Mouse (Mus musculus): ENCODE results near the gene Diaph2.
"Not testable (repeated sequence)": the region's sequence is repeated elsewhere in the genome, so short reads cannot be mapped to it uniquely, and the experiment has no call there.

The Diaph2 gene

GRCm38 (mm10) chrX:129831903-129832302, 82.4 kb downstream of the Diaph2 start:
- peak; percentile 17 for DNase-seq (ENCODE audit: low read depth)

- DNase-seq (ENCODE audit: low read depth) = no peak
These were observed 84.3 kb downstream of the Diaph2 start for GRCm38 (mm10) chrX:129833887-129834286.

GRCm38 (mm10) chrX:129884465-129884864, 134.9 kb downstream of the Diaph2 start:
- DNase-seq (ENCODE audit: low read depth) = peak; percentile 55

GRCm38 (mm10) chrX:129925806-129926205, 176.3 kb downstream of the Diaph2 start:
- DNase-seq (ENCODE audit: low read depth) = no peak

GRCm38 (mm10) chrX:129974816-129975215, 225.3 kb downstream of the Diaph2 start:
- no peak for DNase-seq (ENCODE audit: low read depth)

- DNase-seq (ENCODE audit: low read depth) = no peak
These were observed 258.7 kb downstream of the Diaph2 start for GRCm38 (mm10) chrX:130008210-130008609.

- no peak for DNase-seq (ENCODE audit: low read depth)
These were observed 270.2 kb downstream of the Diaph2 start for GRCm38 (mm10) chrX:130019735-130020134.

- no peak for DNase-seq (ENCODE audit: low read depth)
These were observed 295.0 kb downstream of the Diaph2 start for GRCm38 (mm10) chrX:130044525-130044924.

- peak; percentile 6 for DNase-seq (ENCODE audit: low read depth)
These were observed 399.7 kb downstream of the Diaph2 start for GRCm38 (mm10) chrX:130149216-130149615.

- no peak for DNase-seq (ENCODE audit: low read depth)
These were observed 402.6 kb downstream of the Diaph2 start for GRCm38 (mm10) chrX:130152164-130152563.

GRCm38 (mm10) chrX:130173126-130173525, 423.6 kb downstream of the Diaph2 start:
- DNase-seq (ENCODE audit: low read depth) = no peak

GRCm38 (mm10) chrX:130187891-130188290, 438.3 kb downstream of the Diaph2 start:
- no peak for DNase-seq (ENCODE audit: low read depth)

GRCm38 (mm10) chrX:130188449-130188848, 438.9 kb downstream of the Diaph2 start:
- no peak for DNase-seq (ENCODE audit: low read depth)

GRCm38 (mm10) chrX:130189250-130189649, 439.7 kb downstream of the Diaph2 start:
- DNase-seq (ENCODE audit: low read depth) = no peak

- not testable (repeated sequence) for DNase-seq (ENCODE audit: low read depth)
These were observed 447.9 kb downstream of the Diaph2 start for GRCm38 (mm10) chrX:130197412-130197811.

- DNase-seq (ENCODE audit: low read depth) = no peak
These were observed 455.7 kb downstream of the Diaph2 start for GRCm38 (mm10) chrX:130205243-130205642.

GRCm38 (mm10) chrX:130212227-130212626, 462.7 kb downstream of the Diaph2 start:
- no peak for DNase-seq (ENCODE audit: low read depth)

- DNase-seq (ENCODE audit: low read depth) = no peak
These were observed 463.2 kb downstream of the Diaph2 start for GRCm38 (mm10) chrX:130212759-130213158.

GRCm38 (mm10) chrX:130230045-130230444, 480.5 kb downstream of the Diaph2 start:
- no peak for DNase-seq (ENCODE audit: low read depth)

- no peak for DNase-seq (ENCODE audit: low read depth)
These were observed 485.6 kb downstream of the Diaph2 start for GRCm38 (mm10) chrX:130235167-130235566.

- DNase-seq (ENCODE audit: low read depth) = no peak
These were observed 497.1 kb downstream of the Diaph2 start for GRCm38 (mm10) chrX:130246652-130247051.

- DNase-seq (ENCODE audit: low read depth) = no peak
These were observed 504.1 kb downstream of the Diaph2 start for GRCm38 (mm10) chrX:130253664-130254063.

GRCm38 (mm10) chrX:130265707-130266106, 516.2 kb downstream of the Diaph2 start:
- no peak for DNase-seq (ENCODE audit: low read depth)

GRCm38 (mm10) chrX:130279144-130279543, 529.6 kb downstream of the Diaph2 start:
- no peak for DNase-seq (ENCODE audit: low read depth)

GRCm38 (mm10) chrX:130281484-130281883, 531.9 kb downstream of the Diaph2 start:
- DNase-seq (ENCODE audit: low read depth) = no peak

Measured in induced T-regulatory cell, adult 2 months (primary cell).